Mouse (Mus musculus): ENCODE results near the gene Dnah7b. TPM values are rescaled to one million over a fixed set of nuclear protein-coding genes. Genes with fewer than 3 reads are reported as not detected.
A peak's percentile ranks its signal among the peaks of the same experiment; 100 is the strongest.
"Not testable (repeated sequence)": the region's sequence is repeated elsewhere in the genome, so short reads cannot be mapped to it uniquely, and the experiment has no call there.

The Dnah7b gene
- polyA plus RNA-seq, 1 experiment from 2014 or later = 2.4 TPM

DNA sequence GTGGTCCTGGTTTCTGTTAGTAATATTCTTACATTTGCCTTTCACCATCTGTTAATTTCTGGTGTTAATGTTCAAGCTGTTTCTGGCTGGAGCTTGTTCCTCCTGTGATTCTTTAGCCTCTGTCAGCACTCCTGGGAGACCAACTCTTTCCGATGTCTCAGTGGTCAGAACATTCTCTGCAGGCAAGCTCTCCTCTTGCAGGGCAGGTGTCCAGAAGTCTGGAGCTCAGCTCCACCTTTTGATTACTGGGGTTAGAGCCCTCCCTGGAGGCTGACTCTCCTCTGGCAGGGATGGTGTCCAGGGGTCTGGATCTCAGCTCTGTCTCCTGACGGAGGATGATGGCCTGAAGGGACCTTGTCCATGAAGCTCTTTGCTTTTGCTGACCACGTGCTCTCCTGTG is 314.5 kb downstream of the Dnah7b start:
- H3K27me3 ChIP-seq; ATAC-seq (ENCODE audit: low read depth); H3K4me1 ChIP-seq (replicated peaks); H3K4me3 ChIP-seq; H3K9ac ChIP-seq; H3K36me3 ChIP-seq; H3K9me3 ChIP-seq; H3K4me2 ChIP-seq; H3K27ac ChIP-seq (replicated peaks): not testable (repeated sequence)
- 88% methylated on average over 3 of the region's 3 CpGs for WGBS

DNA sequence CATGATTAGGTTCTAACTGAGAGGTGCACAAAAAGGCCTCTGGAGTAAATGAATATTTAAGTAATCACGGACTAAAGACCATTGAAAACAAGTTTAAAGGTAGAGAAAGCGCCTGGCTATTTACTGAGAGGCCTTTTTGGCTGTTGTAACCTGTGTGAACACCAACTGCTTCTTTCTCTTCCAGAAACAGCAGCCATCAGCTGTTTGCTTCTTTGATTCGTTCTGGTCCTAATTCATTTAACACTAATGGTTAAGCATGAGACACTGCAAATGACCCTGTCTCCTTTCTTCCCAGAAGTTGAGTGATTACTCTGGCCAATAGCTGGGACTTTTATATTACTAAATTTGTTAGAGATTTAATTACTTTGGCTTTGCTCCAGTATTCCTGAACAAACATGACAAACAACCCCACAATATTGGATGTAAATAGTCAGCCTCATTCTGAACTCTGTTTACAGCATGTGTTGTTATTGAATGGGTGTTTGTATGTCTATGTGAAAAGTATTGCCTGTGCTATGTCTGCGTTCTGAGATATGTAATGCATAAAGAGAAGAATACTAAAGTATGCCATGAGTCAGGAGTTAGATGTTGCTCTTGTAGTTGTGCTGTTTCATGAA is 328.7 kb downstream of the Dnah7b start:
- not testable (repeated sequence) for H3K4me3 ChIP-seq; H3K4me1 ChIP-seq (replicated peaks); H3K9me3 ChIP-seq; H3K27me3 ChIP-seq; H3K4me2 ChIP-seq; H3K36me3 ChIP-seq; H3K9ac ChIP-seq; H3K27ac ChIP-seq (replicated peaks)
- WGBS = 31% methylated on average over 4 of the region's 4 CpGs
- peak; percentile 80 for ATAC-seq (ENCODE audit: low read depth)

DNA sequence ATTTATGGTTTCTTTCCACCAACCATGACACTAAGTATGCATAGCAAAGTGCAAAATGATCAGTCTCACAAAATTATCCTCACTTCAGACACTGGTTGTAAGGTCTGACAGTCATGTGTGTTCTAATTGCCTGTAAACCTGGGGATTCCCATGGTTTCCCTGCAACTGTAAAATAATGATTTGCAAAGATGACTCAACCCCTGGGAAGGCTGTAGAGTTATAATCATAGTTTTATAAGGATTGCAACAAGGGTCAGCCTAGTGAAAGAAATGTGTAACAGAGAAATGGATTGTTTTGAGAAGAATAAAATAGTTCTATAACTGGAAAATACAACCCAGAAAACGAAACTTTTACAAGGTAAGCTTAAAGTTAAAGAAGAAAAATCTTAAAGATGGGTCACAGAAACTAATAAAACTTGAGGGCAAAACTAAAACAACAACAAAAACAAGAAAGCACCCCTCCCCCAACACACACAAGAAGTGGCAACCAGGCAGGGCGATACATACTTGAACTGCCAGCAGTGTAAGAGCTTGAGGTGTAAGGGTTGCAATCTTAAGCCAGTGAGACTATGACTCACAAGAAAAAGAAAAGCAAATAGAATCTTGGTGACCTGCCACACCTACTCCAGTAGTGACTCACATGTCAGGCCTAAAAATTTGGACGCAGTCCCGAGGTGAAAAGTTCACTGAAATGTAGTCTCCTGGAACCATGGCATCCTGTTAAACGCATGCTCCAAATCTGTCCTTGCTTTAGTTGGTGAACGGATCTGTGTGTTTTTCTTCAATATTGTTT is 342.4 kb downstream of the Dnah7b start:
- Histone ChIP-seq H3K4me2 (no peak overlapping the region), H3K9me3 (no peaks in the 10 kb centered on the region), H3K9ac (no peak overlapping the region), H3K27ac (replicated peaks) (no peak overlapping the region), H3K36me3 (no peaks in the 10 kb centered on the region), H3K4me1 (replicated peaks) (no peaks in the 10 kb centered on the region), H3K4me3 (no peak overlapping the region), H3K27me3 (no peaks in the 10 kb centered on the region)
- no peak for ATAC-seq (ENCODE audit: low read depth)
- WGBS = 85% methylated on average over 6 of the region's 6 CpGs

DNA sequence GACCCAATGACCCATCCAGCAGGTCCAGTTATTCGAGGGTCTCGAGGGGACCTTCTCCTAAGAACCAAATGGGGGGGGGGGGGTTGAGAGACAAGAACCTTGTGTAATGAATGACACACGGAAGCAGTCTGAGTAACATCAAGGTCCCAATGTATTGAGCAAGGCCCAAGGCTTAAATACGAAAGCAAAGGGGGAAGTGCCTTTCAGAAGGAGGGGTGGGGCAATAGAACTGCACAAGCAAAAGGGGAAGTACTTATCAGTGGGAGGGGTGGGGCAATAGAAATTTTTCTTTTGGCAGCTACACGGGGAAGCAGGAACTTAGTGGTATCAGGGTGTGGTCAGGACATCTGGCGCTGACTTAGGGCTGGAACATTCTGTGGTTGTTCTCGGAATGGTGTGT is 348.7 kb downstream of the Dnah7b start:
- not testable (repeated sequence) for H3K9me3 ChIP-seq; H3K9ac ChIP-seq; H3K27me3 ChIP-seq; H3K4me2 ChIP-seq; ATAC-seq (ENCODE audit: low read depth); H3K4me1 ChIP-seq (replicated peaks); H3K27ac ChIP-seq (replicated peaks); H3K4me3 ChIP-seq; H3K36me3 ChIP-seq
- 94% methylated on average over 7 of the region's 7 CpGs for WGBS

DNA sequence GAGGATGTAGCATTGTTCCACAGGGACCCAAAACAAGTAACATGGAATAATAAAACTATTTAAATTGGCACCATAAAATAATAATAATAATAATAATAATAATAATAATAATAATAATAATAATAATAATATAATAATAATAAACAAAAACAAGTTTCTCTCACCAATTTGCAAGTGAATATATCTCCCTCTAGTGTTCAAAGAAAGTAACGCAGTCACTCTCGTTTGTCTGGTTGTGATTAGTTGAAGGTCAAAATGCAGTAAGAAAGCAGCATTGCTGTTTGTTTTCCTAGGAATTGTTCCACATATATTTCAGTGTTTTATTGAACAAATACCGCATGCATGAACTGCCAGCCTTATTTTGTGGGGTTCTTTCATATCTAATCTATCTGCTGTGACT is 350.8 kb downstream of the Dnah7b start:
- not testable (repeated sequence) for ATAC-seq (ENCODE audit: low read depth); H3K4me3 ChIP-seq; H3K4me2 ChIP-seq; H3K9me3 ChIP-seq; H3K9ac ChIP-seq; H3K27ac ChIP-seq (replicated peaks); H3K27me3 ChIP-seq; H3K36me3 ChIP-seq; H3K4me1 ChIP-seq (replicated peaks)
- WGBS = 24% methylated on average over 3 of the region's 3 CpGs

DNA sequence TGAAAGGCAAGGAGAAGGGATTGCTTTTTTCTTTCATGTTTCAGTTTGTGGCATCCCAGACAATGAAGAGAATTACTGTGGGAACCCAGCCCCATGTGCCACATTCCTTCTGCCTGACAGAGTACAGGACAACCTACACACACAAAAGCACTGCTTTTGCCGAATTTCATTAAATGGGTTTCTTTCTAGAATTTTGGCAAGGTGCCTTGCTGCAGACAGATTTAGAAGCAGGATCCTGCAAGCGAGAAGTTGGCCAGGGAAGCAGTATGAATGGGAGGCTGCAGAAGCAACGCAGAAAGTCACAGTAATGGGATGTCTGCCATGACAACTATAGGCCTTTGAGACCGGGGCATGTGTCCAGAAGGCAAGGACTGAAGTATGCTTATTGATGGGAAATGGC is 352.9 kb downstream of the Dnah7b start:
- H3K4me1 ChIP-seq (replicated peaks); H3K27me3 ChIP-seq; H3K36me3 ChIP-seq; H3K4me2 ChIP-seq; H3K9ac ChIP-seq; H3K4me3 ChIP-seq; H3K9me3 ChIP-seq: not testable (repeated sequence)
- H3K27ac ChIP-seq (replicated peaks) = 0 out of 2 replicates have a peak overlapping the region, but pooled peaks have one; percentile 69
- peak; percentile 91 for ATAC-seq (ENCODE audit: low read depth)
- 47% methylated on average over 4 of the region's 4 CpGs for WGBS

Other genes with a start within 250 kb of the Dnah7b start
- gene Gm5269, start 176.0 kb upstream of the Dnah7b start, polyA plus RNA-seq (2015; fragmentation: Nextera tagmentation; extraction: Ambion mirVana) = not detected in 2 replicates
- gene Slc40a1, start 139.8 kb upstream of the Dnah7b start, polyA plus RNA-seq (2015; fragmentation: Nextera tagmentation; extraction: Ambion mirVana) = 34.1 and 38.6 TPM in 2 replicates

All from neural tube, embryonic 13.5 days (tissue).